Mouse (Mus musculus) heart, embryonic 11.5 days (tissue): ENCODE data around the gene Zer1. TPM values are rescaled to one million over a fixed set of nuclear protein-coding genes. Genes with fewer than 3 reads are reported as not detected.
"Not testable (repeated sequence)": the region's sequence is repeated elsewhere in the genome, so short reads cannot be mapped to it uniquely, and the experiment has no call there.

Experiments
- ATAC-seq: fragments of 200-750 bp; cut with Nextera tagmentation; replicated peaks from 2 replicates; pipeline ENCODE4 v1.8.0; 2017; ENCODE audit warnings: moderate library complexity; ENCODE audit not compliant: insufficient number of reproducible peaks, low FRiP score, low TSS enrichment
- H3K27ac ChIP-seq: fragments of 300-500 bp; sonication (generic); 2 replicates; pipeline ENCODE4 v1.5.1; 2014; ENCODE audit warnings: mild to moderate bottlenecking, low read depth, low read length
- H3K27me3 ChIP-seq: fragments of 300-500 bp; sonication (generic); 2 replicates; pipeline ENCODE4 v1.6.1; 2014; ENCODE audit warnings: mild to moderate bottlenecking, low read length, mixed read lengths; ENCODE audit not compliant: control insufficient read depth, insufficient read depth
- H3K36me3 ChIP-seq: fragments of 300-500 bp; sonication (generic); 2 replicates; pipeline ENCODE4 v1.6.1; 2014; ENCODE audit warnings: mild to moderate bottlenecking, low read length, moderate library complexity, mixed read lengths; ENCODE audit not compliant: control insufficient read depth, insufficient read depth
- H3K4me1 ChIP-seq: fragments of 300-500 bp; sonication (generic); 2 replicates; pipeline ENCODE4 v1.6.1; 2014; ENCODE audit warnings: low read length; ENCODE audit not compliant: control insufficient read depth, insufficient read depth
- H3K4me2 ChIP-seq: fragments of 300-500 bp; sonication (generic); 2 replicates; pipeline ENCODE4 v1.6.1; 2014; ENCODE audit warnings: mild to moderate bottlenecking, moderate library complexity
- H3K4me3 ChIP-seq: fragments of 300-500 bp; sonication (generic); 2 replicates; pipeline ENCODE4 v1.5.1; 2014; ENCODE audit warnings: low read depth, low read length
- H3K9ac ChIP-seq: fragments of 300-500 bp; sonication (generic); 2 replicates; pipeline ENCODE4 v1.6.1; 2014; ENCODE audit warnings: mild to moderate bottlenecking, low read depth, low read length, moderate library complexity
- H3K9me3 ChIP-seq: fragments of 300-500 bp; sonication (generic); replicated peaks from 2 replicates; pipeline ENCODE4 v1.6.1; 2016; ENCODE audit warnings: low read length; ENCODE audit not compliant: control insufficient read depth
- WGBS: fragments of 180-500 bp; shearing (Covaris S2); extraction: QIAGEN DNeasy Blood & Tissue Kit; methylation state at CpG from one replicate; pipeline ENCODE4 v1.1.7; 2014; ENCODE audit not compliant: insufficient replicate concordance; 5-methylcytosine and 5-hydroxymethylcytosine counted together
- polyA plus RNA-seq: library from polyadenylated mRNA; unstranded; fragments of >200 nt; fragmentation: Nextera tagmentation; extraction: Ambion mirVana; gene quantifications from 2 replicates; pipeline ENCODE4 v1.2.1, GENCODE M21; 2014

Gene Zer1
- 5.4 and 7.1 TPM in 2 replicates for polyA plus RNA-seq

- no peaks in the 10 kb centered on the region for H3K27me3 ChIP-seq
- H3K9ac ChIP-seq: peak within 1 kb of the TSS; percentile 93
- H3K27ac ChIP-seq: peak within 1 kb of the TSS; percentile 91
- H3K9me3 ChIP-seq: no peaks in the 10 kb centered on the region
- peak within 1 kb of the TSS; percentile 97 for H3K4me2 ChIP-seq
- H3K4me3 ChIP-seq: peak within 1 kb of the TSS; percentile 79
- 11% methylated on average over 31 of the region's 31 CpGs for WGBS
- H3K36me3 ChIP-seq: no peaks in the 10 kb centered on the region
- H3K4me1 ChIP-seq: peaks cover 10% of the 10 kb centered on the region
- peak; percentile 93 for ATAC-seq
Observed at GRCm38 (mm10) chr2:30124472-30125274, at the start of gene Zer1. TSS of gene Zer1 (minus strand) at chr2:30124585.

GRCm38 (mm10) chr2:30173541-30174240 lies 49.3 kb upstream of the Zer1 start:
- peaks cover 34% of the 10 kb centered on the region for H3K36me3 ChIP-seq
- H3K27me3 ChIP-seq: no peaks in the 10 kb centered on the region
- 94% methylated on average over 20 of the region's 20 CpGs for WGBS
- ATAC-seq: no peak
- no peak overlapping the region for H3K4me3 ChIP-seq
- H3K4me2 ChIP-seq: no peak overlapping the region
- H3K9me3 ChIP-seq: 0 out of 2 replicates have a peak, but pooled peaks cover 3% of the 10 kb centered on the region
- H3K4me1 ChIP-seq: peaks cover 7% of the 10 kb centered on the region
- H3K9ac ChIP-seq: no peak overlapping the region
- no peak overlapping the region for H3K27ac ChIP-seq

GRCm38 (mm10) chr2:30171997-30172382 lies 47.6 kb upstream of the Zer1 start:
- Histone ChIP-seq H3K4me1 (no peaks in the 10 kb centered on the region; the same call in 1 of the 2 replicates), H3K4me3 (peak overlapping the region; percentile 67), H3K27me3 (no peaks in the 10 kb centered on the region), H3K9ac (peak overlapping the region; percentile 72), H3K4me2 (peak overlapping the region; percentile 93), H3K9me3 (peaks cover 5% of the 10 kb centered on the region), H3K27ac (peak overlapping the region; percentile 90), H3K36me3 (peaks cover 34% of the 10 kb centered on the region)
- 0 out of 2 replicates have a peak, but pooled peaks have one; percentile 24 for ATAC-seq
- under 1% methylated on average over 19 of the region's 19 CpGs for WGBS

- peaks cover 10% of the 10 kb centered on the region for H3K9me3 ChIP-seq
- peaks cover 31% of the 10 kb centered on the region for H3K36me3 ChIP-seq
- peak within 1 kb of the TSS; percentile 90 for H3K27ac ChIP-seq
- no peaks in the 10 kb centered on the region for H3K27me3 ChIP-seq
- ATAC-seq: peak; percentile 89
- H3K4me1 ChIP-seq: no peaks in the 10 kb centered on the region
- WGBS: under 1% methylated on average over 75 of the region's 75 CpGs
- H3K4me2 ChIP-seq: peak within 1 kb of the TSS; percentile 93
- H3K9ac ChIP-seq: peak within 1 kb of the TSS; percentile 72
- H3K4me3 ChIP-seq: peak within 1 kb of the TSS; percentile 67
Observed at GRCm38 (mm10) chr2:30171371-30171996, 47.1 kb upstream of the Zer1 start, which contains the start of gene Endog. TSS of gene Endog (plus strand) at chr2:30171493.

GRCm38 (mm10) chr2:30166677-30167076 lies 42.3 kb upstream of the Zer1 start:
- no peak overlapping the region for H3K27ac ChIP-seq
- H3K4me1 ChIP-seq: no peaks in the 10 kb centered on the region
- no peaks in the 10 kb centered on the region for H3K36me3 ChIP-seq
- H3K9me3 ChIP-seq: peaks cover 14% of the 10 kb centered on the region
- H3K9ac ChIP-seq: no peak overlapping the region
- no peaks in the 10 kb centered on the region for H3K27me3 ChIP-seq
- no peak for ATAC-seq
- no peak overlapping the region for H3K4me2 ChIP-seq
- no peak overlapping the region for H3K4me3 ChIP-seq
- 53% methylated on average over 4 of the region's 4 CpGs for WGBS

- WGBS: 56% methylated on average over 9 of the region's 9 CpGs
- H3K27me3 ChIP-seq: no peaks in the 10 kb centered on the region
Observed at GRCm38 (mm10) chr2:30164340-30164932, 40.1 kb upstream of the Zer1 start.

GRCm38 (mm10) chr2:30161809-30162208 lies 37.4 kb upstream of the Zer1 start:
- Histone ChIP-seq H3K27me3 (no peaks in the 10 kb centered on the region), H3K4me1 (no peaks in the 10 kb centered on the region), H3K36me3 (no peaks in the 10 kb centered on the region), H3K27ac (no peak overlapping the region), H3K4me3 (no peak overlapping the region), H3K9ac (no peak overlapping the region), H3K9me3 (peaks cover 11% of the 10 kb centered on the region), H3K4me2 (no peak overlapping the region)
- ATAC-seq: no peak

More at GRCm38 (mm10) chr2:30164340-30164932, 40.1 kb upstream of the Zer1 start:
- Histone ChIP-seq H3K4me1 (no peaks in the 10 kb centered on the region), H3K36me3 (no peaks in the 10 kb centered on the region), H3K4me3 (no peak overlapping the region), H3K9me3 (peaks cover 14% of the 10 kb centered on the region), H3K9ac (no peak overlapping the region), H3K27ac (no peak overlapping the region), H3K4me2 (no peak overlapping the region)
- ATAC-seq: no peak

- not testable (repeated sequence) for H3K4me1 ChIP-seq, H3K9me3 ChIP-seq, ATAC-seq, H3K27me3 ChIP-seq, H3K4me2 ChIP-seq, H3K9ac ChIP-seq, H3K4me3 ChIP-seq, H3K36me3 ChIP-seq, H3K27ac ChIP-seq
- WGBS: 73% methylated on average over 6 of the region's 10 CpGs
Observed at GRCm38 (mm10) chr2:30159871-30160270, 35.5 kb upstream of the Zer1 start.
